Mouse (Mus musculus): ENCODE measurements at regions not wholly inside any gene's neighbourhood (a gene's known extent, or its start where the extent isn't known, plus 50 kb on each side); places are given as distances from the start of the nearest gene placed in this dataset.

DNA sequence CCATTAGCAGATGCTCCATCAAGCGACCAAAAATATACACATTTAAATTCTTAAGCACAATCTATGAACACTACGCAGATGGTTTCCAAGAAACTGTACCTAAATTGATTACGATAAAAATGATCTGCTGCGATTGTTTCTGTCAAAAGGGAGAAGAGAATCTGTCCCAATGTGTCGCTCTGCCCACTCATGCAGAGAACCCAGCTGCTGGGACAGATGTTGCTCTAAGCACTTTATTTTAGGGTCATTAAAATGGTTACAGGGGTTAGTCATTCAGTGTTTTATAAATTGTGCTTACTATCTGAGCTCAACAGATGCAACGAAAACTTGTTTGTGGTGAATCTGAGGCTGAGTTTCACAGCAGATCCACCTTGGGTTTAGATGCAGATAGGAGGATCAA lies 476.2 kb downstream of the Rnf144a start:
- H3K4me1 ChIP-seq (ENCODE audit: control insufficient read depth, insufficient read depth, insufficient read length, low read length): no peaks in the 10 kb centered on the region
- no peak overlapping the region for H3K4me3 ChIP-seq (ENCODE audit: insufficient read depth, low read depth, low read length)
- H3K27ac ChIP-seq (replicated peaks; ENCODE audit: low read depth, low read length): no peak overlapping the region

DNA sequence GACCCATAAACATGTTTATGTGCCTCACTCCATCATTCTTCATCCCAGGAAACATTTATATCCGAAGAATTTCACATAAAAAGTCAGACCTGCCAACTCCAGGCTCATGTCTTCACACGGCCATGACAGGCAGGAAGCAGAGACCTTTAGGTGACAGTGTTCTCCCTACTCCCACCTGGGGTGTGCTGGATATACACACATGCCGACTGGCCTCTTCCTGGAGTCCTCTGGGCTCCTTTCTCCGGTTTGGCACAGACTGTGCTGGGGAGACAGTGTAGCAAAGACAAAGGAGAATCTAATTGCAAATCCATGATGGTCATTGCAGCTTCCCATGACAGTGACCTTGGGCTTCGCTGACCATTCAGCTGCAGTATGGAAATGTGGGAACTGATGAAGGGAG lies 480.1 kb downstream of the Rnf144a start:
- H3K27ac ChIP-seq (replicated peaks; ENCODE audit: low read depth, low read length): no peak overlapping the region
- no peaks in the 10 kb centered on the region for H3K4me1 ChIP-seq (ENCODE audit: control insufficient read depth, insufficient read depth, insufficient read length, low read length)
- H3K4me3 ChIP-seq (ENCODE audit: insufficient read depth, low read depth, low read length): no peak overlapping the region

DNA sequence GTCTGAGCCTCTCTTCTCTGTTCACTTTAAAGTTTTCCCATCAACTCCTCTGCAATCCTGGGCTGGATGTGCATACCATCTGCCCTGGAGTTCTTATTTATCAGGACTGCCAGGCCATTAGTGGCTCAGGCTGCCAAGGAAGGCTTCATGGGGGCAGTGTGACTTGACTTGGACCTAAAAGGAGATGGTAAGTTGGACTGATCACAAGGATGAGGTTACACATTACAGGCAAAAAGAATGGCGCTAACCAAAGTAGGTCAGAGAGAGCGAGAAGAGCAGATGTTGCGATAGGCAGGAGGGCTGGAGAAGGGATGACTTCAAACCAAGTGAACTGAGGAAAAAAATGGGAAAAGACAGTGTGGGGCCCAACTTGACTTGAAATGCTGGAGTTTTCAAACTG lies 480.5 kb downstream of the Rnf144a start:
- no peak overlapping the region for H3K27ac ChIP-seq (replicated peaks; ENCODE audit: low read depth, low read length)
- no peaks in the 10 kb centered on the region for H3K4me1 ChIP-seq (ENCODE audit: control insufficient read depth, insufficient read depth, insufficient read length, low read length)
- no peak overlapping the region for H3K4me3 ChIP-seq (ENCODE audit: insufficient read depth, low read depth, low read length)

DNA sequence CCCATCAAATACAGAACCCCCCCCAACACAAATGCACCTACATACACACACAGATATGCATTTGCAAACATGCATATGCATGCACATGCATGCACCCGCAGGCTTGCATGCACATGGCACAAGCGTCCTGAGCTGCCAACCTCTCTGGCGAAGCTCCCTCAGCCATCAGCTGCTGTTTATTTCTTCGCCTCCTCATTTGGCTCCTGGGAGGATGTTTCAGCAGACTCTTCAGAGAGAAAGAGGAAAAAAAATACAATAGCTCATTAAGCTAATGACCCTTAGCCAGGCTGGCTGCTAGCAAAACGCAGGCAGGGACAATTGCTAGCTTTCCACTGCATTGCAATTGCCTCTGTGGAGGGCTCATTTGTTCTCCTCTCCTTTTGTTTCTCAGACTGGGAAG lies 488.7 kb downstream of the Rnf144a start:
- Histone ChIP-seq H3K4me3 (ENCODE audit: insufficient read depth, low read depth, low read length) (no peak overlapping the region), H3K27ac (replicated peaks; ENCODE audit: low read depth, low read length) (no peak overlapping the region), H3K4me1 (ENCODE audit: control insufficient read depth, insufficient read depth, insufficient read length, low read length) (peaks cover 2% of the 10 kb centered on the region; the same call in 1 of the 2 replicates)

DNA sequence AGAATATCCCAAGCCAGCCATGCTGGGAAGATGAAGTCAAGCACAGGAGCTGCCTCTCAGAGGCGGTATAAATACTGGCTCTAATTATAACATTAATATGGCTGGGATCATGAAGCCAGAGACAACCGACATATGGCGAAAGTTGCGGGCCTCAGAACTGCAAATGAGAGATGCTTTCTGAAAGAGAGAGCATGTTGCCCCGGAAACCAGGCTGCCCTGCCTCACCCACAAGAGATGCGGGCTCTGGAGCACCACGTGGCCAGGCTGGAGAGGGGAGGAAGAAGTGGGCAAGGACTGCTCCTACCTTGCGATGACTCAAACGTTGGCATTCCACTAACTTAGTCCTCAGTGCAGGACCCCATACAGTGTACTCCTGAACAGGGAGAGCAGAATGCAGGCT lies 490.5 kb downstream of the Rnf144a start:
- H3K4me3 ChIP-seq (ENCODE audit: insufficient read depth, low read depth, low read length): no peak overlapping the region
- peaks cover 2% of the 10 kb centered on the region; the same call in 1 of the 2 replicates for H3K4me1 ChIP-seq (ENCODE audit: control insufficient read depth, insufficient read depth, insufficient read length, low read length)
- H3K27ac ChIP-seq (replicated peaks; ENCODE audit: low read depth, low read length): no peak overlapping the region

DNA sequence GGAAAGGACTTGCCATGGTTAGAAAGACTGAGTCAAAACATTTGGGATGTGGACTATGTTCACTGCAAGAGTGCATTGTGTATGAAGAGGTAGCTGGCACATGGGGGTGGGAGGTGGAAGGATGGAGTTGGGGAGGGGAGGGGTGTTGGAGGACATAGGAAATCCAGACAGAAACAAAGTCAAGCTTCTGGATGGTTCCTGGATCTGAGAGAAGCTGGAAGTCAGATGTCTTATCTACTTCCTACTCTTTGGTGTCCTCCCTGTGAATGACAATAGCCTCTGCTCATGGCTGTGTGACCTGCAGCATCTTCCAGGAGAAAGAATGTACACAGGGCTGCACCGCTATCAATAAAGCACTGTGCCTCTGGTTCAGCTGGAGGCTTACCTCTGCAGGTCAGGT lies 491.3 kb downstream of the Rnf144a start:
- no peak overlapping the region for H3K4me3 ChIP-seq (ENCODE audit: insufficient read depth, low read depth, low read length)
- no peak overlapping the region for H3K27ac ChIP-seq (replicated peaks; ENCODE audit: low read depth, low read length)
- peaks cover 2% of the 10 kb centered on the region; the same call in 1 of the 2 replicates for H3K4me1 ChIP-seq (ENCODE audit: control insufficient read depth, insufficient read depth, insufficient read length, low read length)

DNA sequence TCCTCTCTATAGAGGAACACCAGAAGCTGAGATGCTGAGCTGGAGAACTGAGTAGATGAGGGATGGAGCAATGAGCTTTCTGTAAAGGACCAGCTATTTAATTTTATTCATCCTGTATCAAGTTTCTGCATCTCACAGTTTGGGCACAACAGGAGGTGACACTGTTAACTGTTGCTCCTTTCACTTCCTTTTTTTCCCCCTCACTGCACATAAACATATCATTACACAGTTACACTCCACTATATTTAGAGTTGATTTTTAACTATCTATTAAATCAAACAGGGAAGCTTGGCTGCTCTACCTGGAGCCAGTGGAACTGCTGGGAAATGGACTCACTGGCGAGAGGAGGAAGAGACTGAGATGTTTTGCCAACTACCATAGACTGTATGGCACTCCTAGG lies 509.4 kb downstream of the Rnf144a start:
- no peak overlapping the region for H3K27ac ChIP-seq (replicated peaks; ENCODE audit: low read depth, low read length)
- no peak overlapping the region for H3K4me3 ChIP-seq (ENCODE audit: insufficient read depth, low read depth, low read length)
- H3K4me1 ChIP-seq (ENCODE audit: control insufficient read depth, insufficient read depth, insufficient read length, low read length): no peaks in the 10 kb centered on the region

DNA sequence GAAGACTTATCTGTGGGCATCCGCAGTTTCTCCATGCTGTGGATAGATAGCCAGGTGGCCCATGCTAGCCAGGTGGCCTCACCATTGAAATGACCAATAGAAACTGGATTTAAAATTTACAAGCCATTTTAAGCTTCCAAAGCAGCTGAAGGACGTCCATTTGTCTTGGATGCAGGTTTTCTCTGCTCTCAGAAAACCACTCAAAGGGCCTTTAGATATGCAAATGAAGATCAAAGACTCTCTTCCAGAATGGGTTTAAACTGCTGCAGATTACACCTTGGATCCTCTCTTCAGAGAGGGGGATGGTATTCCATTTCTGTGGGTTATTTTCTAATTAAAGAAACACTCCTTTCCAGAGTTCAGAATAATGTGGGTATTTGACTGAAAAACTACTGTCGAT lies 518.5 kb downstream of the Rnf144a start:
- no peak overlapping the region for H3K4me3 ChIP-seq (ENCODE audit: insufficient read depth, low read depth, low read length)
- no peaks in the 10 kb centered on the region for H3K4me1 ChIP-seq (ENCODE audit: control insufficient read depth, insufficient read depth, insufficient read length, low read length)

DNA sequence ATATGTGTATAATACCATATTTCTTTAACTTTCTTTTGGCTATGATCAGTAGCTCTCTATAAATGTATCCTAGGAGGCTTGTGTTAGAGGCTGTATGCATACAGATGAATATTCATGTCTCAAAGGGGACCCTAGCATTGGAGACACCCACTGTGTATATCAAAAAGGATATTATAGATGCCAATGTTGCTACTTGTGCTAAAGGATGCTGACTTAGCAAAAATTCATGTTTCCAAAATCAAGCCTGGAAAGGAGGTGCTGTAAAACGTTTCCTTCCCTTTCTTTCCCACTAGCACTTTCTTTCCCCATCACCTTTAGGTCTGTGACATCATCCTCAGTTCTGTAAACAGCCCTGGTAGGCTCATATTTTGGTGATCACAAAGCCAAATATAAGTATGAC lies 519.4 kb downstream of the Rnf144a start:
- Histone ChIP-seq H3K27ac (replicated peaks; ENCODE audit: low read depth, low read length) (no peak overlapping the region), H3K4me1 (ENCODE audit: control insufficient read depth, insufficient read depth, insufficient read length, low read length) (no peaks in the 10 kb centered on the region), H3K4me3 (ENCODE audit: insufficient read depth, low read depth, low read length) (no peak overlapping the region)

More for the DNA sequence above, 518.5 kb downstream of the Rnf144a start:
- H3K27ac ChIP-seq (replicated peaks; ENCODE audit: low read depth, low read length): no peak overlapping the region

DNA sequence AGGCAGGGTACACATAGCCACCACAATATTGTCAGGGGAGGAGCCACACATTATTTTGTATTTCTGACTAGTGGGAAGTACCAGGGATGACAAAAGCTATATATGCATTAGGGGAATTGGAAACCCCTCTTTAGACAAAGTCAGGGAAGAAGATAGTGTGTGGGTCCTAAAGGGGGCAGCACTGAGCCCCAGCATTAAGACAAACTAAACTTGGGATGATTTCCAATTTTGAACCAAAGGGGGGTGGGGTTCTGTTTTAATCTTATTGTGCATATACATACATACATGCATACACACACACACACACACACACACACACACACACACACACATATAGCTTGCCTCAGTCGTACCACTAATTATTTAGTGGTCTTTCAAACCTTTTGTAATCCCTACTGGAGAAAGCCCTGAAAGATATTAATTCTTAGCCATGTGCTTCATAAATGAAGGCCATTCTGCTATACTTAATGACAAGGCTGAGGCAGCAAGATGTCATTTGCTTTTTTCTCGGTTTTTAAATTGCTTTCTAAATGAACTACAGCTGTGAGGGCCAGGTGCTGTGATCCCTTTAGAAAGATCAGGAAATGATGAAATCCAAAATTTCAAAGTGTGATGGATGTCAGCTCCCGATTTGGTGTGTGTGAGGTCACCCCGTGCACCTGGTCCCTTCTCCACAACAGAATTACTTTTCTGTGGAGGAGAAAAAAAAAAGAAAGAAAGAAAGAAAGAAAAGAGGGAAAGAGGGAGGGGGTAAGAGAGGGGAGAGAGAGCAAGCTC lies 523.5 kb downstream of the Rnf144a start:
- H3K4me3 ChIP-seq (ENCODE audit: insufficient read depth, low read depth, low read length): no peak overlapping the region
- no peak overlapping the region for H3K27ac ChIP-seq (replicated peaks; ENCODE audit: low read depth, low read length)
- H3K4me1 ChIP-seq (ENCODE audit: control insufficient read depth, insufficient read depth, insufficient read length, low read length): no peaks in the 10 kb centered on the region

DNA sequence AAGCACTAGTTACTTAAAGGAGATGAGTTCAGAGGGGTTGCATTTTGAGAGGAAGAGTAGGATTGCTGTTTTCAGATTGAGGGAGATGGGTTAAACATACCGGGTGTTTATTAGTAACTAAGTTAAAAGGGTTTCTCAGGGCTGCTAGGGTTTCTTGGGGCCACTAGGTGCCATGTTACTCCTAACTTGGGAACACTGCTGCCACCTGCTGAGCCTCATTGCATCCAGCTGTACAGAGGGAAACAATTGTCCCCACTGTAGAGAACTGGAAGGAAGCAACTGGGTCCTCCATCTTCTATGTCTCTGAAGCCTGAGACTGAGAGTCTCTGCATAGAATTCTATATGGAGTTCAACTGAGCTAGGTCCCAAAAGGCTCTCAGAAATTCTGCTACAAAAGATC lies 524.3 kb downstream of the Rnf144a start:
- Histone ChIP-seq H3K4me3 (ENCODE audit: insufficient read depth, low read depth, low read length) (no peak overlapping the region), H3K27ac (replicated peaks; ENCODE audit: low read depth, low read length) (no peak overlapping the region), H3K4me1 (ENCODE audit: control insufficient read depth, insufficient read depth, insufficient read length, low read length) (no peaks in the 10 kb centered on the region)

DNA sequence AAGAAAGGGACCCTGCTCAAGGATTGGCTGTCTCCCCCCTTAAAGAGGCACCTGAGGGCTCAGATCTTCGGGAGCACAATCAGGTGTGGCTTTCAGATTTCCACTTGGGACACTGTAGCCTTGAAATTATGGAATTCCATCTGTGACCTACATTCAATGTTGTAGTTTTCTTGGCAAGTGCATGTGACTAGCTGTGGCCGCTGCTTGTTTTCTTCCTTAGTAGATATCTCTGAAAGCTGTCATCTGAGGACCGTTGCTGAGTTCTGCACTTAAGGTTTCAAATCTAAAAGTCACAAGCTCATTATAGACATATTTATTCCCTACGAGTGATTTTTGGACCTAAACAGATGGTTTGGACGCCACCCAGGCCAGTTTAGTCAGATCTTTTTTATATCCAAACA lies 531.3 kb downstream of the Rnf144a start:
- Histone ChIP-seq H3K4me1 (ENCODE audit: control insufficient read depth, insufficient read depth, insufficient read length, low read length) (no peaks in the 10 kb centered on the region), H3K4me3 (ENCODE audit: insufficient read depth, low read depth, low read length) (no peak overlapping the region), H3K27ac (replicated peaks; ENCODE audit: low read depth, low read length) (no peak overlapping the region)

DNA sequence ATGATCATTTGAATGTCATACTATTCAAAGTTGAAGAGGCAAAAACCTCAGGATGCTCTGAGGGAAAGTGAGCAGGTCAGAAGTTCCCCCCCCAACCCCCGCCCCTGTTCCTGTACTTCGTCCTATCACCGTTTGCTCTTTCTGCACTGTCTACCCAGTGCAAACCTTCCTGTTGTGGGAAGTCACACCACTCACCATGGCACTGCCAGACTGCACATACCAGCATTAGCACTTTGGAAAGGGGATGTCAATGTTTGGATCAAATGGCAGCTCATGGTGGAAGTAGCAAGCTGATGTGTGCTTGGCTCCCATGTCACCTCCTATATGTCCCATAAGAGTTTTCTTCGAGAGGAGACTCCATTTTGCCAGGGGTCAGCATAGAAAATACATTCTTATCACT lies 543.2 kb downstream of the Rnf144a start:
- Histone ChIP-seq H3K27ac (replicated peaks; ENCODE audit: low read depth, low read length) (no peak overlapping the region), H3K4me1 (ENCODE audit: control insufficient read depth, insufficient read depth, insufficient read length, low read length) (no peaks in the 10 kb centered on the region), H3K4me3 (ENCODE audit: insufficient read depth, low read depth, low read length) (no peak overlapping the region)

DNA sequence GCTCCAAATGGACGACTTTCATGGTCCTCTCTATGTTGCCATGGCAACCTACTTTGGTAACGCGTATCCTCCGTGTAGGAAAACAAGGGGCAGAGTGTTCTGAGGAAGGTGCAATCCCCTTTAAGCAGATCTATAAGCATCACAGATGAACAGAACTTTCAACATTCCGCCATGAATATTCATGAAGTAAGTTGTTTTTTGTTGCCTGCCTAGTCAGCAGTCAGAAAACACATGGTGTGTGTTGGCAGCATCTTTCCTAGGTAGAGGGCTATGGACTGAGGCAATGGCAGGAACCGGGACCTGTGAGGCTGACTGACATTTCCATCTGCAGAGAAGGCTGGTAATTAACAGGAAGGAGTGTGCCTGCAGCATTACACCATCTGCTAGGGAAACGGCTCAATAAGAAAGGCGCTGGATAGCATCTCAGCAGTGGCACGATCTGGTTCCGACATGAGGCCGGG lies 544.0 kb downstream of the Rnf144a start:
- Histone ChIP-seq H3K27ac (replicated peaks; ENCODE audit: low read depth, low read length) (no peak overlapping the region), H3K4me3 (ENCODE audit: insufficient read depth, low read depth, low read length) (no peak overlapping the region), H3K4me1 (ENCODE audit: control insufficient read depth, insufficient read depth, insufficient read length, low read length) (no peaks in the 10 kb centered on the region)

DNA sequence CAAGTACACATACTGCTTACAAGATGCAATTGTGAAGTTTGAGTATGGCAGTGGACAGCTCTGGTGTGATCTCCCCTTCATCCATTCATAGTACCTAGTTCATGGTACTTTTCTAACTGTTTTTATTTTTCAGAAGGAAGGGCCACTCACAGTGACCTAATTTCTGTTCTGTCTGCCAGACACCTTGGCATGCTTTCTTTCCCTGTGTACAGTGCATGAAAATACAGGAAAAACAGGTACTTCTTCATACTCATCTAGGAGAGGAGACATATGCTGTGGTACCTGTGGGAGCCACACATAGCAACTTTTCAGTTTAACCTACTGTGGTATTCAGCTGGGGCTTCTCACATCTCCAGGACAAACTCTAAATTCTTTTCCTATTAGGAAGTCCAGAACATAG lies 545.2 kb downstream of the Rnf144a start:
- Histone ChIP-seq H3K4me1 (ENCODE audit: control insufficient read depth, insufficient read depth, insufficient read length, low read length) (no peaks in the 10 kb centered on the region), H3K27ac (replicated peaks; ENCODE audit: low read depth, low read length) (no peak overlapping the region), H3K4me3 (ENCODE audit: insufficient read depth, low read depth, low read length) (no peak overlapping the region)

DNA sequence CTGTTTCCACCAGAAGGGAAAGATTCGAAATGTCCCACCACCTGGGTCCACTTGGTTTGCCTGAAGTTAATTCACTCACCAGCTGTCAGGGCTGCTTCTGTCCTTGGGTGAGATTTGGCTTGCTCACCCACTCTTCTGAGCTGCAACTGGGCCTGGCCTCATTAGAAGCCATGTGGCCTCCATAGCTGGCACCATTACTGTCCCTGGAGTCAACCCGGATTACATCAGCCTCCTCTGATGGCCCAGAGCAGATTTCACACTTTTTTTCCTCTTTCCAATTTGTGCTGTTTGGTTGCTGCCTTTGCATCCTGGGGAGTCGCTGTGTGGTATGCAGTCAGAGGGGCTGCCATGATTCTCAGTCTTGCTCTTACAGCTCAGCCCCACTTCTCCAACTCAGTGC lies 550.0 kb downstream of the Rnf144a start:
- no peak overlapping the region for H3K4me3 ChIP-seq (ENCODE audit: insufficient read depth, low read depth, low read length)
- H3K4me1 ChIP-seq (ENCODE audit: control insufficient read depth, insufficient read depth, insufficient read length, low read length): no peaks in the 10 kb centered on the region
- H3K27ac ChIP-seq (replicated peaks; ENCODE audit: low read depth, low read length): no peak overlapping the region
